Mouse (Mus musculus) neural tube, embryonic 12.5 days (tissue): ENCODE measurements around the gene Slc8b1. TPM values are rescaled to one million over a fixed set of nuclear protein-coding genes. Genes with fewer than 3 reads are reported as not detected.

Experiments used
- ATAC-seq: fragments of 200-750 bp; cut with Nextera tagmentation; 2 replicates; pipeline ENCODE4 v1.8.0; 2017; ENCODE audit warnings: low read depth, mild to moderate bottlenecking, moderate TSS enrichment, moderate library complexity; ENCODE audit not compliant: low FRiP score
- H3K27ac ChIP-seq: fragments of 300-500 bp; sonication (generic); 2 replicates; pipeline ENCODE4 v1.5.1; 2016
- H3K27me3 ChIP-seq: fragments of 300-500 bp; sonication (generic); replicated peaks from 2 replicates; pipeline ENCODE4 v1.6.1; 2016; ENCODE audit warnings: mild to moderate bottlenecking
- H3K36me3 ChIP-seq: fragments of 300-500 bp; sonication (generic); 2 replicates; pipeline ENCODE4 v1.6.1; 2016; ENCODE audit warnings: mild to moderate bottlenecking
- H3K4me1 ChIP-seq: fragments of 300-500 bp; sonication (generic); 2 replicates; pipeline ENCODE4 v1.6.1; 2016
- H3K4me2 ChIP-seq: fragments of 300-500 bp; sonication (generic); replicated peaks from 2 replicates; pipeline ENCODE4 v1.6.1; 2016; ENCODE audit warnings: mild to moderate bottlenecking
- H3K4me3 ChIP-seq: fragments of 300-500 bp; sonication (generic); 2 replicates; pipeline ENCODE4 v1.5.1; 2016
- H3K9ac ChIP-seq: fragments of 300-500 bp; sonication (generic); 2 replicates; pipeline ENCODE4 v1.6.1; 2016; ENCODE audit warnings: mild to moderate bottlenecking
- H3K9me3 ChIP-seq: fragments of 300-500 bp; sonication (generic); 2 replicates; pipeline ENCODE4 v1.6.1; 2016; ENCODE audit warnings: mild to moderate bottlenecking
- WGBS: fragments of 180-500 bp; shearing (Covaris S2); methylation state at CpG from one replicate; pipeline ENCODE4 v1.1.7; 2016; 5-methylcytosine and 5-hydroxymethylcytosine counted together
- polyA plus RNA-seq: library from polyadenylated mRNA; unstranded; fragments of >200 nt; fragmentation: Nextera tagmentation; extraction: Ambion mirVana; gene quantifications from 2 replicates; pipeline ENCODE4 v1.2.1, GENCODE M21; 2016

Slc8b1 gene
- polyA plus RNA-seq, 1 experiment from 2014 or later, result 6.9 TPM

DNA sequence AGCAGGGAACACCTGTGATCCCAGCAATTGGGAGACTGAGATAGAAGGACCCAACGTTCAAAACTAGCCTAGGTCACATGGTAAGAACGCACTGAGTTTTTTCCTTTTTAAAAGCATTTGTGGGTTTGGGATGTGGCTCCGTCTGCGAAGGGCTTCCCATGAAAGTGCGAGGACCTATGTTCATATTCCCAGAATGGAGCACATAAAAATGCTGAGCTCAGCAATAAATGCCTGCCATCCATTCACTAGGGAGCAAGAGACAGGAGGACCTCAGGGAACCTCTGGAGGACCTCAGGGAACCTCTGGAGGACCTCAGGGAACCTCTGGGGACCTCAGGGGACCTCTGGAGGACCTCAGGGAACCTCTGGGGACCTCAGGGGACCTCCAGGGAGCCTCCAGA is 33.0 kb upstream of the Slc8b1 start:
- H3K27ac ChIP-seq, result no peak overlapping the region
- WGBS, result 93% methylated on average over 5 of the region's 5 CpGs
- no peaks in the 10 kb centered on the region for H3K4me1 ChIP-seq
- H3K4me2 ChIP-seq, result no peak overlapping the region
- ATAC-seq, result no peak
- H3K9ac ChIP-seq, result no peak overlapping the region
- no peak overlapping the region for H3K4me3 ChIP-seq
- no peaks in the 10 kb centered on the region for H3K36me3 ChIP-seq
- no peaks in the 10 kb centered on the region for H3K9me3 ChIP-seq
- H3K27me3 ChIP-seq, result no peaks in the 10 kb centered on the region

DNA sequence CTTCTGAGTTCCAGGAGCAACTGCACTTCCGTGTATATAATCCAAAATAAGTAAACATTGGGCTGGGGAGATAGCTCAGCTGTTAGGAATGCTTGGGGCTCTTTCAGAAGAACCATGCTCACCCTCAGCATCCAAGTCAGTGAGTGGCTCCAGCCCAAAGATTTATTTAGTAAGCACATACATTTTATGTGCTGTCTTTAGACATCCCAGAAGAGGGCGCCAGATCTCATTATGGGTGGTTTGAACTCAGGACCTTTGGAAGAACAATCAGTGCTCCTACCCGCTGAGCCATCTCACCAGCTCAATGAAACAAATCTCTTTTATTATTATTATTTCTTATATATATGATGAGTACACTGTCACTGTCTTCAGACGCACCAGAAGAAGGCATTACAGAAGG is 31.4 kb upstream of the Slc8b1 start:
- peaks cover 11% of the 10 kb centered on the region; the same call in 1 of the 2 replicates for H3K36me3 ChIP-seq
- ATAC-seq, result no peak
- no peak overlapping the region for H3K9ac ChIP-seq
- no peaks in the 10 kb centered on the region for H3K4me1 ChIP-seq
- H3K4me3 ChIP-seq, result no peak overlapping the region
- H3K27ac ChIP-seq, result no peak overlapping the region
- H3K9me3 ChIP-seq, result no peaks in the 10 kb centered on the region
- WGBS, result 67% methylated on average over 4 of the region's 4 CpGs
- H3K27me3 ChIP-seq, result no peaks in the 10 kb centered on the region
- no peak overlapping the region for H3K4me2 ChIP-seq

DNA sequence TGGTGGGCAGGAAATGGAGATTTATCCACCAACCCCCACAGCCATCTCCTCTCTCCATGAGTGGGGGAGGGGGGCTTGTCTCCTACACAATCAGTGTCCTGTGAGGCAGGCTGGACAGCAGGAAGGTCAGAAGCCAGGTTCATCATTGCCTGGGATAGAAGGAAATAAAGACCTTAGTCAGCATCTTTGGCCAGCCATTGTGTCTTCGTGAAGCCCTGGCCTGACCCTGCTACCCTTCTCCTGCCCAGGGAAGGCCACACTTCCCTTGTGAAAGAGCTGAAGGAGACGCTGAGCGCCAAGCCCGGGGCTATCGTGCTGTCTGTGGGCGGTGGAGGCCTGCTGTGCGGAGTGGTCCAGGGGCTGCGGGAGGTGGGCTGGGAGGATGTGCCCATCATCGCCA is 29.8 kb upstream of the Slc8b1 start:
- H3K27me3 ChIP-seq, result no peaks in the 10 kb centered on the region
- WGBS, result 63% methylated on average over 9 of the region's 9 CpGs
- H3K9ac ChIP-seq, result no peak overlapping the region
- H3K4me1 ChIP-seq, result no peaks in the 10 kb centered on the region
- no peak overlapping the region for H3K4me3 ChIP-seq
- ATAC-seq, result no peak
- H3K9me3 ChIP-seq, result no peaks in the 10 kb centered on the region
- H3K4me2 ChIP-seq, result no peak overlapping the region
- peaks cover 27% of the 10 kb centered on the region for H3K36me3 ChIP-seq
- H3K27ac ChIP-seq, result no peak overlapping the region

DNA sequence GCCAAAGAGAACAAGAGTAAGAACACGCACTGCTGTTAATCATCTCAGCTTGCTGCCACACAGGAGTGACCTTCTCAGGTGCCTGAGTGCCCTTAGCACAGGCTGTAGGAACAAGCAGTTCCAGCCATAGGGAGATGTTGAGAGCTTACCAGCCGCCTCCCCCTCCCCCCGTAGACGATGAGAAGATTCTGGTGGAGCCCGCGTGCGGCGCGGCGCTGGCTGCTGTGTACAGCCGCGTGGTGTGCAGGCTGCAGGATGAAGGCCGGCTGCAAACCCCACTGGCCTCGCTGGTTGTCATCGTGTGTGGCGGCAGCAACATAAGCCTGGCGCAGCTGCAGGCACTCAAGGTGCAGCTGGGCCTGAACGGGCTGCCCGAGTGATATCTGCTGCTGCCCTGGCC is 27.6 kb upstream of the Slc8b1 start:
- 92% methylated on average over 19 of the region's 19 CpGs for WGBS
- Histone ChIP-seq H3K4me2 (no peak overlapping the region), H3K4me3 (no peak overlapping the region), H3K27ac (no peak overlapping the region), H3K4me1 (no peaks in the 10 kb centered on the region), H3K9ac (no peak overlapping the region), H3K9me3 (no peaks in the 10 kb centered on the region), H3K36me3 (peaks cover 48% of the 10 kb centered on the region), H3K27me3 (no peaks in the 10 kb centered on the region)
- ATAC-seq, result no peak

DNA sequence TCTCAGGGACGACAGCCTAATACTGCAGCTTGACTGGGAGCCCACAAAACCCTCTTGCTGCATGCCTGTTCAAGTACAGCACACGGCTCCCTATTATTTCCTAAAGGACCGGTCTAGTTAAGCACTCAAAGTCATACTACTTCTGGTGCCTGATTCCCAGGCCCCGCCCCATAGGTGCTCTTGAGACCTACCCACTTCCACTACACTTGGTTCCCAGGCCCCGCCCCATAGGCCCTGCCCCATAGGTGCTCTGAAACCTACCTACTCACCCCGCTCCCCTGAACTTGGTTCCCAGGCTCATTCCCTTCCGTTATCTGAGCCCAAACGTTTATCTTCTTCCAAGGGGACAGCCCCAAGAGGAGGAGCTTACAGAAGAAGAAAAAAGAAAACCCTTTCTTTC is 23.1 kb upstream of the Slc8b1 start:
- Histone ChIP-seq H3K9ac (no peak overlapping the region), H3K4me2 (no peak overlapping the region), H3K4me1 (no peaks in the 10 kb centered on the region; the same call in 1 of the 2 replicates), H3K27ac (no peak overlapping the region), H3K9me3 (no peaks in the 10 kb centered on the region), H3K36me3 (peaks cover 66% of the 10 kb centered on the region), H3K27me3 (no peaks in the 10 kb centered on the region), H3K4me3 (no peak overlapping the region)
- ATAC-seq, result no peak
- 90% methylated on average over 8 of the region's 8 CpGs for WGBS

DNA sequence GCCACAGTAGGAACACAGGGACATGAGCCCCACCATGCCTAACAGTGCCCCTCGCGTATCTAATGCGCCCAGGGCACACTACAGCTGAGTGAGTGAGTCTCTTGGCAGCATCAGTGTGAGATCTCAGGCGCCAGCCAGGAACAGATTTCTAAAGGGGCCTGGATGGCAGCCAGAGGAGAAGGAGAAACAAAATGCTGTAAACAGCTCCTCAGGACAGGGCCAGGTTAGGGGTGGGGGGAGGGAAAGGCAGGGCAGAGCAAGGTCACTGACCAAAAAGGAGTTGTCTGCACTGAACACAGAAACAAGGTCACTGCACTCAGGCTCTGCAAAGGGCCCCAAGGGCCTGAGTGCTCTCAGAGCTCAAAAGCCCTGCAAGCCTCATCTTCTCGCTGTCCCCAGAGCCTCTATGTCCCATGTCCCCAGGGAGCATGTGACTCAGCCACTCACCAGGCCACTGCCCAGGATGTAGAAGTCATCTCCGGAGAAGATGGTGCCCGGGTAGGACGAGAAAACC is 20.2 kb upstream of the Slc8b1 start:
- H3K9me3 ChIP-seq, result no peaks in the 10 kb centered on the region
- H3K36me3 ChIP-seq, result peaks cover 52% of the 10 kb centered on the region
- no peak overlapping the region for H3K27ac ChIP-seq
- ATAC-seq, result no peak
- no peak overlapping the region for H3K9ac ChIP-seq
- H3K4me3 ChIP-seq, result no peak overlapping the region
- no peaks in the 10 kb centered on the region for H3K27me3 ChIP-seq
- peaks cover 6% of the 10 kb centered on the region; the same call in 1 of the 2 replicates for H3K4me1 ChIP-seq
- H3K4me2 ChIP-seq, result no peak overlapping the region
- WGBS, result 89% methylated on average over 8 of the region's 8 CpGs

DNA sequence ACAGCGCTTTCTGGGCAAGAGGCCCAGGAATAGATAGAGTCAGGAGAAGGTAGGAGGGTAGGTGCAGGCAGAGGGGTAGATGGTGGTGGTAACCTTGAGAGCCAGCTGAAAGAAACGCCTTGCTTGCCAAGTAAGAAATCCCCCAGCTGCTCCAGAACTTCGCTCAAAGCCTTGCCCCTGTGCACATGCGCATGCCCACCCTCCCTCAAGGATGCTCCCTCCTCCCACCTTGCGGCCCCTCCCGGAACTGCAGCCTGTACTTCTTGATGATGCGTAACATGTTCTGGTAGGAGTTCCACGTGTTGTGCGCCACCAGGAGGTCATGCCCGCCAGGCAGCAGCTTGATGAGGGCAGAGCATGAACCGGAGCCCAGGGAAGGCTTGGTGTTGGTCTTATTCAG is 18.5 kb upstream of the Slc8b1 start:
- WGBS, result 76% methylated on average over 11 of the region's 11 CpGs
- no peak overlapping the region for H3K4me3 ChIP-seq
- H3K27ac ChIP-seq, result no peak overlapping the region
- H3K36me3 ChIP-seq, result peaks cover 35% of the 10 kb centered on the region
- no peak overlapping the region for H3K4me2 ChIP-seq
- ATAC-seq, result no peak
- peaks cover 6% of the 10 kb centered on the region; the same call in 1 of the 2 replicates for H3K4me1 ChIP-seq
- H3K27me3 ChIP-seq, result no peaks in the 10 kb centered on the region
- H3K9ac ChIP-seq, result no peak overlapping the region
- no peaks in the 10 kb centered on the region for H3K9me3 ChIP-seq

DNA sequence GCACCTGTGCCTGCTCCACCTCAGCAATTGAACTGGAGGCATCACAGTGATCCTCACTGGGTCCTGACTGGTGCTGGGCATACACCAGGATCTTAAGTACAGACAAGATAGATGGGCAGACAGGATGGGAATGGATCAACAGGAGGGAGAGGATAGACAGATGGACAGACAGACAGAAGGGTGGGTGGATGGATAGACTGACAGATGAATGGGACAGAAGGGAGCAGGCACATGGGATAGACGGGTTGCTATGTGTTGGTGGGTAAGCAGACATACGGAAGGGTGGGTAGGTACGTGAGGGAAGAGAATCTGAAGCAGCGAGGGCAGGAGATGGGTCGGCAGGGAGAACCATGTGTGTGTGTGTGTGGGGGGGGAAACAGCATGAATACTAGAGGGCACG is 17.5 kb upstream of the Slc8b1 start:
- H3K4me2 ChIP-seq, result no peak overlapping the region
- H3K9me3 ChIP-seq, result no peaks in the 10 kb centered on the region
- peaks cover 6% of the 10 kb centered on the region; the same call in 1 of the 2 replicates for H3K4me1 ChIP-seq
- H3K27me3 ChIP-seq, result no peaks in the 10 kb centered on the region
- no peak overlapping the region for H3K4me3 ChIP-seq
- WGBS, result 93% methylated on average over 6 of the region's 6 CpGs
- no peak overlapping the region for H3K9ac ChIP-seq
- ATAC-seq, result no peak
- peaks cover 29% of the 10 kb centered on the region for H3K36me3 ChIP-seq
- no peak overlapping the region for H3K27ac ChIP-seq

DNA sequence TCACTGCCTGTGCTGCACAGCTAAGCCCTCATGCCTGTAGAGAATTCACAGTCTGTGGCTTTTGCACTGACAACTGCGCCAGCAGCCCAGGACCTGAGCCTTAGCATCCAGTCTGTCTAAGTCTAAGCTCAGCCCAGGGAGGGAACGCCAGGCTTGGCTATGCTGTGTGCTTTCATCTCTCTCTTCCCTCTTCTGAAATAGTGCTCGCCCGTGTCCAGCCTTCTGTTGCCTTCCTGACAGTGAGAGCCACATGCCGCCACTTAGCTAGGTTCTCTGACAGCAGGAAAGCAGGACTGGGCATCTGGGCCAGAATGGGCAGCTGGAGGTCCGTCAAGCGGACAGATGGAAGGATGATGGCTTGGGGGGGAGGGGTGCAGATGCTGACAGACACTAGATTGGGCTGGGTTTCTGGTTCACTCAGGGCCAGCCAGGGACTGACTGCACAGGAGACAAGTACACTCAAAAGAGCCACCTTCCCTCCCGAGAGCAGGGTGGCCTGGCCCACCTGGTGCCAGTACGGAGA is 17.0 kb upstream of the Slc8b1 start:
- WGBS, result 77% methylated on average over 9 of the region's 9 CpGs
- no peaks in the 10 kb centered on the region for H3K27me3 ChIP-seq
- H3K4me3 ChIP-seq, result no peak overlapping the region
- H3K4me2 ChIP-seq, result no peak overlapping the region
- peaks cover 6% of the 10 kb centered on the region; the same call in 1 of the 2 replicates for H3K4me1 ChIP-seq
- ATAC-seq, result no peak
- peaks cover 25% of the 10 kb centered on the region for H3K36me3 ChIP-seq
- no peak overlapping the region for H3K9ac ChIP-seq
- no peak overlapping the region for H3K27ac ChIP-seq
- no peaks in the 10 kb centered on the region for H3K9me3 ChIP-seq

DNA sequence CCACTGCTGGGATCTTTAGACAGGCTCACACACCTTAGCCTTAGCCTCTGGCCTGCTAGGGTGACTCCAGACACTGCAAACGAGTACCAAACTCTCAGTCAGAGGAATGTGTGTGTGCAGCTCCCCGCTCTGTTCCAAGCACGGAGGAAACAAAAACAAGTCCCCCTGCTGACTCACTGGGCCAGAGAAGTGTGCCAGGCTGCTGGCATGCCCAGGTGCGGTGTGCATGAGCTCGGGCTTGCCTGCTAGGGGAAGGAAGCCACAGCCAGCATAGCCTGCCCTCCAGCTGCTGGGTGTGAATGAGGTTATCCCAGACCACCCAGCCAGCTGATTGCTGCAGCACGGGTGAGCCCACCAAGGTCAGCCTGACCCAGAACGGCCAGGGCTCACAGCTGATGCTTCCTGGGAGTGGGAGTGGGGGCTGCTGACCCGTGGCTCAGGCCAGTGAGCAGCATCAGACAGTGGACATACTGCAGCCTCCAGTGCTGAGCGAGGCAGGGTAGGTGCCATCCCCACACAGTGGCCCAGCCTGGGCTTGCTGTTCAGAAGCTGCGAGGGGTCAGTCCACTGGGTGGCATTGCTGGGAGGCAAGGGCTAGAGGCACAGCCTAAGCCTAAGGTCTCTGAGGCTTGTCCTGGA is 15.8 kb upstream of the Slc8b1 start:
- no peaks in the 10 kb centered on the region for H3K9me3 ChIP-seq
- WGBS, result 83% methylated on average over 10 of the region's 10 CpGs
- no peak overlapping the region for H3K27ac ChIP-seq
- H3K4me3 ChIP-seq, result no peak overlapping the region
- H3K4me1 ChIP-seq, result peaks cover 6% of the 10 kb centered on the region; the same call in 1 of the 2 replicates
- 0 out of 2 replicates have a peak overlapping the region, but pooled peaks have one; percentile 26 for H3K9ac ChIP-seq
- H3K4me2 ChIP-seq, result no peak overlapping the region
- H3K36me3 ChIP-seq, result peaks cover 25% of the 10 kb centered on the region
- no peak for ATAC-seq
- no peaks in the 10 kb centered on the region for H3K27me3 ChIP-seq

DNA sequence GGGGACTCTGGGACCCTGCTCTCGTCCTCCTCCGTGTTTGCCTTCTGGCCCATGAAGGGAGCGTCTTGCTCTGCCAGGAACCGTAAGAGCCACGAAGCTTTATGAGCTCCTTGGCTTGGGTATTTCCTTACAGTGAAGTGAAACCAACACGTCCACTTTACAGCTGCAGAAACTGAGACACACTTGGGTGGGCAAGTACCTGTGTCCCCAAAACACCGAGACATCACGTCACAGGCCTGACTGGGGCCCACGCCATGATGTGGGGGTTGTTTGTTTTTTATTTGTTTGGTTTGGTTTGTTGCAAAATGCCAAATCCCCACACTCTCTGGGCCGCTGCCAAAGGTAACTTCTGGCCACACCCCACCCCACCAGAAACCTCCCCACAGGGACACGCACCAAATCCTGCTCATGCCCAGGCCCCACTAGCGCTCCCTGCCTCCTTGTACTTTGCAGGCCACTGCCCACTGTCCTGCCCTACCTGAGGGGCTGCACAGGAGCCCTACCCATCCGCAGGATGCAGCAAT is 15.2 kb upstream of the Slc8b1 start:
- Histone ChIP-seq H3K4me1 (peaks cover 6% of the 10 kb centered on the region; the same call in 1 of the 2 replicates), H3K9me3 (no peaks in the 10 kb centered on the region), H3K4me2 (no peak overlapping the region), H3K9ac (0 out of 2 replicates have a peak overlapping the region, but pooled peaks have one; percentile 26), H3K36me3 (peaks cover 25% of the 10 kb centered on the region), H3K27me3 (no peaks in the 10 kb centered on the region), H3K27ac (no peak overlapping the region), H3K4me3 (no peak overlapping the region)
- 91% methylated on average over 13 of the region's 13 CpGs for WGBS
- no peak for ATAC-seq

DNA sequence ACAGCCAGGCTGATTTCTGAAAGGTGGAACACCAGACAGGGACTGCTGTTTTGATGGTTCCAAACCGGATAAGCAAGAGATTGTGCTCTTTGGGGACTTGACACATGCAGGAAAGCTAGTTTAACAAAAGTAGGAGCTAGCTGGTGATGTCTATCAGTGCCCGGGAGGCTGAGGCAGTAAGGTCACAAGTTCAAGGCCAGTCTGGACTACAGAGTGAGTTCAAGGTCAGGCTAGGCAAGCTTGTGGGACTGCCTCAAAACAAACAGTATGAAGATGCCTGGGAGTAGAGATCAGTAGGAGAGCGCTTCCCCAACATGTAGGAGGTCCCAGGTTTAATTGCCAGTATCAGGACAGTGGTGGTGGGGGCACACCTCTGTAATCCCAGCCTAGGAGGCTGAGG is 13.9 kb upstream of the Slc8b1 start:
- Histone ChIP-seq H3K36me3 (peaks cover 20% of the 10 kb centered on the region), H3K27me3 (no peaks in the 10 kb centered on the region), H3K27ac (no peak overlapping the region), H3K4me3 (no peak overlapping the region), H3K4me1 (peaks cover 13% of the 10 kb centered on the region), H3K4me2 (no peak overlapping the region), H3K9me3 (no peaks in the 10 kb centered on the region), H3K9ac (no peak overlapping the region)
- no peak for ATAC-seq
- WGBS, result 86% methylated on average over 3 of the region's 3 CpGs
